Comparison of ENCODE assay signal across 12 mouse cellular contexts in genomic region chr1:18465303-18465829, GRCm38 (mm10).
"Had no signal": no experiment of that assay in that cellular context is flagged by ENCODE, and none has a peak within 500 bp of the region (broad histone marks: within the 10 kb centered on the region; RNA-seq: fewer than 3 reads in every experiment).

No protein-coding gene starts in this region.

- H3K9me3 ChIP-seq: limb, embryonic 12.5 days; liver, embryonic 13.5 days; lung, embryonic 15.5 days; midbrain, embryonic 12.5 days; neural tube, embryonic 13.5 days had no signal

- H3K27me3 ChIP-seq: limb, embryonic 12.5 days; liver, embryonic 13.5 days; lung, embryonic 15.5 days; midbrain, embryonic 12.5 days; neural tube, embryonic 13.5 days had no signal

- ATAC-seq: liver, postnatal 0 days had no signal

- DNase-seq: kidney, postnatal 10 days; kidney, postnatal 4 days; liver; liver, embryonic 13.5 days; liver, postnatal 0 days; right cerebral cortex, adult 18-20 months had no signal

- H3K9ac ChIP-seq: limb, embryonic 12.5 days; liver, embryonic 13.5 days; liver, postnatal 0 days; lung, embryonic 15.5 days; midbrain, embryonic 12.5 days; neural tube, embryonic 13.5 days had no signal

- H3K4me3 ChIP-seq: layer of hippocampus, adult 2 months; limb, embryonic 12.5 days; liver, embryonic 13.5 days; lung, embryonic 15.5 days; midbrain, embryonic 12.5 days; neural tube, embryonic 13.5 days had no signal

- H3K27ac ChIP-seq: layer of hippocampus, adult 2 months; limb, embryonic 12.5 days; liver, embryonic 13.5 days; lung, embryonic 15.5 days; midbrain, embryonic 12.5 days; neural tube, embryonic 13.5 days; stomach, postnatal 0 days had no signal

- H3K36me3 ChIP-seq: limb, embryonic 12.5 days; liver, embryonic 13.5 days; lung, embryonic 15.5 days; midbrain, embryonic 12.5 days; neural tube, embryonic 13.5 days had no signal

- H3K4me2 ChIP-seq: limb, embryonic 12.5 days; liver, embryonic 13.5 days; lung, embryonic 15.5 days; midbrain, embryonic 12.5 days; neural tube, embryonic 13.5 days had no signal

- H3K4me1 ChIP-seq: liver, embryonic 13.5 days; lung, embryonic 15.5 days had no signal
